Mouse (Mus musculus) CH12.LX (cell line): ENCODE data around the gene Cpt1b. TPM values are rescaled to one million over a fixed set of nuclear protein-coding genes. Genes with fewer than 3 reads are reported as not detected.

Experiments used
- DNase-seq: peaks from one replicate; pipeline ENCODE4 v3.0.0-alpha.2; 2013; ENCODE audit errors: extremely low read depth
- H3K27ac ChIP-seq: 2 replicates; pipeline ENCODE4 v1.5.1; 2012; ENCODE audit warnings: low read depth, mild to moderate bottlenecking, control low read depth, moderate library complexity; ENCODE audit not compliant: insufficient read depth
- H3K27me3 ChIP-seq: replicated peaks from 2 replicates; pipeline ENCODE3; 2012; ENCODE audit warnings: inconsistent platforms
- H3K36me3 ChIP-seq, 2 experiments: replicated peaks in 1 of 2; 2 replicates each; pipeline versions ENCODE3 to v1.6.1; 2012; ENCODE audit warnings: inconsistent platforms in 1 of 2, low read length in 1 of 2, mild to moderate bottlenecking in 1 of 2, mixed read lengths in 1 of 2, moderate library complexity in 1 of 2; ENCODE audit not compliant: control insufficient read depth in 1 of 2, insufficient read depth in 1 of 2
- H3K4me1 ChIP-seq, 2 experiments: 2 replicates each; pipeline ENCODE4 v1.6.1; 2012; ENCODE audit warnings: inconsistent platforms in 1 of 2, moderate library complexity in 1 of 2; ENCODE audit not compliant: insufficient read depth in 2 of 2, control insufficient read depth in 1 of 2
- H3K4me2 ChIP-seq: 2 replicates; pipeline ENCODE4 v1.6.1; 2012; ENCODE audit warnings: low read depth, mild to moderate bottlenecking, control low read depth; ENCODE audit not compliant: poor library complexity, insufficient read depth, severe bottlenecking
- H3K4me3 ChIP-seq, 3 experiments: fragments of 150-350 bp in 1 of 3; sonication (generic) in 1 of 3; replicated peaks in 1 of 3; 2 replicates each; pipeline versions ENCODE3 to v1.5.1; 2011 to 2012; ENCODE audit warnings: low read depth in 2 of 3, low read length in 2 of 3, mild to moderate bottlenecking in 2 of 3, moderate library complexity in 2 of 3, control low read depth in 1 of 3, improper control_type of control experiment in 1 of 3, inconsistent platforms in 1 of 3, mixed read lengths in 1 of 3; ENCODE audit not compliant: poor library complexity in 1 of 3
- H3K79me2 ChIP-seq: replicated peaks from 2 replicates; pipeline ENCODE4 v1.6.1; 2012; ENCODE audit warnings: mild to moderate bottlenecking, moderate library complexity; ENCODE audit not compliant: control insufficient read depth, poor library complexity, insufficient read depth, severe bottlenecking; ENCODE audit errors: extremely low read depth
- H3K9ac ChIP-seq: 2 replicates; pipeline ENCODE4 v1.6.1; 2012; ENCODE audit warnings: low read depth, mild to moderate bottlenecking, control low read depth, moderate library complexity; ENCODE audit not compliant: insufficient read depth
- H3K9me3 ChIP-seq: replicated peaks from 2 replicates; pipeline ENCODE3; 2012; ENCODE audit warnings: low read length, inconsistent platforms, mixed read lengths
- CHD1 ChIP-seq: IDR thresholded peaks from 2 replicates; pipeline ENCODE4 v1.6.1; 2012; ENCODE audit warnings: low read depth, low read length, improper control_type of control experiment, inconsistent platforms
- CHD2 ChIP-seq: IDR thresholded peaks from 2 replicates; pipeline ENCODE4 v1.6.1; 2011; ENCODE audit warnings: low read length, improper control_type of control experiment
- E2F4 ChIP-seq: IDR thresholded peaks from 2 replicates; pipeline ENCODE4 v1.6.1; 2011; ENCODE audit warnings: low read depth, low read length, improper control_type of control experiment; ENCODE audit not compliant: insufficient replicate concordance
- ELF1 ChIP-seq: IDR thresholded peaks from 2 replicates; pipeline ENCODE4 v1.6.1; 2014; ENCODE audit warnings: low read depth, mild to moderate bottlenecking, inconsistent platforms, low read length, improper control_type of control experiment
- EP300 ChIP-seq: IDR thresholded peaks from 2 replicates; pipeline ENCODE4 v1.6.1; 2011; ENCODE audit warnings: low read length, improper control_type of control experiment
- IRF4 ChIP-seq: IDR thresholded peaks from 2 replicates; pipeline ENCODE4 v1.6.1; 2014; ENCODE audit warnings: low read depth, mild to moderate bottlenecking, inconsistent platforms, low read length, improper control_type of control experiment
- MAX ChIP-seq: IDR thresholded peaks from 2 replicates; pipeline ENCODE4 v1.6.1; 2011; ENCODE audit warnings: low read length, improper control_type of control experiment
- MAZ ChIP-seq: IDR thresholded peaks from 2 replicates; pipeline ENCODE4 v1.6.1; 2012; ENCODE audit warnings: low read depth, mild to moderate bottlenecking, inconsistent platforms, low read length, improper control_type of control experiment, moderate library complexity
- MEF2A ChIP-seq: IDR thresholded peaks from 2 replicates; pipeline ENCODE4 v1.6.1; 2014; ENCODE audit warnings: low read depth, mild to moderate bottlenecking, inconsistent platforms, low read length, improper control_type of control experiment, borderline replicate concordance
- MYC ChIP-seq: IDR thresholded peaks from 2 replicates; pipeline ENCODE4 v1.6.1; 2011; ENCODE audit warnings: low read depth, mild to moderate bottlenecking, improper control_type of control experiment, low read length
- NRF1 ChIP-seq: IDR thresholded peaks from 2 replicates; pipeline ENCODE4 v1.6.1; 2014; ENCODE audit warnings: low read depth, mild to moderate bottlenecking, inconsistent platforms, low read length, improper control_type of control experiment, moderate library complexity
- RAD21 ChIP-seq: IDR thresholded peaks from 2 replicates; pipeline ENCODE4 v1.6.1; 2011; ENCODE audit warnings: low read depth, mild to moderate bottlenecking, low read length, improper control_type of control experiment, moderate library complexity
- RCOR1 ChIP-seq: conservative IDR thresholded peaks from 2 replicates; pipeline ENCODE4 v1.6.1; 2012; ENCODE audit warnings: low read depth, mild to moderate bottlenecking, inconsistent platforms, low read length, improper control_type of control experiment
- SMC3 ChIP-seq: IDR thresholded peaks from 2 replicates; pipeline ENCODE4 v1.6.1; 2011; ENCODE audit warnings: low read depth, low read length, improper control_type of control experiment
- TCF12 ChIP-seq: IDR thresholded peaks from 2 replicates; pipeline ENCODE4 v1.6.1; 2014; ENCODE audit warnings: low read depth, mild to moderate bottlenecking, inconsistent platforms, low read length, improper control_type of control experiment
- UBTF ChIP-seq: IDR thresholded peaks from 2 replicates; pipeline ENCODE4 v1.6.1; 2012; ENCODE audit warnings: low read depth, mild to moderate bottlenecking, inconsistent platforms, low read length, improper control_type of control experiment, moderate library complexity
- ZC3H11A ChIP-seq: IDR thresholded peaks from 2 replicates; pipeline ENCODE4 v1.6.1; 2012; ENCODE audit warnings: low read depth, mild to moderate bottlenecking, inconsistent platforms, low read length, improper control_type of control experiment
- ZMIZ1 ChIP-seq: IDR thresholded peaks from 2 replicates; pipeline ENCODE4 v1.6.1; 2012; ENCODE audit warnings: low read depth, mild to moderate bottlenecking, inconsistent platforms, low read length, improper control_type of control experiment
- dilution Hi-C: fragments of 300-500 bp; cut with MboI; formaldehyde crosslinking; loops from 2 replicates; pipeline ENCODE4 v1.14.3; 2020; ENCODE audit warnings: low sequenced_read_pairs; ENCODE audit not compliant: extremely low pct_unique_long_range_greater_than_20kb, extremely low pct_ligation_motif_present
- in situ Hi-C: fragments of 300-500 bp; cut with MboI; formaldehyde crosslinking; loops from 3 replicates; pipeline ENCODE4 v1.14.3; 2019; ENCODE audit warnings: low sequenced_read_pairs, low pct_ligation_motif_present, low pct_unique_long_range_greater_than_20kb, mixed read lengths
- polyA plus RNA-seq: library from polyadenylated mRNA; unstranded; fragments of >175 nt; gene quantifications from 2 replicates; pipeline ENCODE4 v1.2.1, GENCODE M21; 2012; ENCODE audit warnings: low read depth; ENCODE audit not compliant: insufficient read length
- total RNA-seq, 2 experiments: library from RNA; depleted of rRNA; stranded (reverse); fragments of 300-350 nt in 1 of 2; fragments of >200 nt in 1 of 2; gene quantifications; 2 replicates each; pipeline ENCODE4 v1.2.3; 2012 to 2014

The Cpt1b gene
- total and polyA plus RNA-seq, 3 experiments: 1.5 to 2.1 (median 2.1) TPM

DNA sequence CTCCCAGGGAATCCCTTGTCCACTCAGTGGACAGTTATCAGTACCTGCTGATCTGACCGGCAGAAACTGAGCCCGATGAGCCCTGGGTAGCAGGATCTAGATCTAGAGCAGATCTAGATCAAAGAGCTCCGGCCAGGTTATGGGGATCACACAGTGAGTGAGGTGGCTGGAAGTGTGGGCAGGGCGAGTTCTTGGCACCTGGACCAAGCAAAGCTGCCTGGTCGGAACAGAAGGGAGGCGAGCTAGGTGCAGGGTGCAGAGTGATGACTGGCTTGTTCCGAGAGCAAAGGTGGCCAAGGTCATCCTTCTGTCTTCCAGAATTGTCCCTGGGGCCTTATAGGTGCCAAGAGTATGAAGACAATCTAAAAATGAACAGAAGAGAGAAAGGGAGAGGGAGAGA is 34.2 kb upstream of the Cpt1b start:
- H3K9me3 ChIP-seq: no peaks in the 10 kb centered on the region
- H3K27me3 ChIP-seq: peaks cover 76% of the 10 kb centered on the region

DNA sequence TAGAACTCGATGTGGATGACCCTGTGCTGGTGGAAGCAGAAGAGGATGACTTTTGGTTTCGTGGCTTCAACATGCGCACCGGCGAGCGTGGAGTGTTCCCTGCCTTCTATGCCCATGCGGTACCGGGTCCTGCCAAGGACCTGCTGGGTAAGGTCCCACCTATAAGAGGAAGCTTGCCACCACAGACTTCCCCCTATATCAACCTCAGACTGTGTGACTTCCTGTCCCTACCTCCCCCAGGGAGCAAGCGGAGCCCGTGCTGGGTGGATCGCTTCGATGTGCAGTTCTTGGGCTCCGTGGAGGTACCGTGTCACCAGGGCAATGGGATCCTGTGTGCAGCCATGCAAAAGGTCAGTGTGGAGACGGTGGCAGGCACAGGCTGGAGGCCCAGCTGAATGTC is 33.3 kb upstream of the Cpt1b start:
- Histone ChIP-seq H3K9ac (no peak overlapping the region), H3K4me1 (peaks cover 3 to 5% of the 10 kb centered on the region in 2 experiments), H3K4me3 (no peak overlapping the region), H3K4me2 (no peak overlapping the region), H3K27me3 (peaks cover 71% of the 10 kb centered on the region), H3K27ac (no peak overlapping the region), H3K79me2 (no peaks in the 10 kb centered on the region), H3K9me3 (peaks cover 2% of the 10 kb centered on the region), H3K36me3 (no peaks in the 10 kb centered on the region)
- dilution Hi-C loops: no loop called here
- TF ChIP-seq CHD2: no peak
- no peak for TF ChIP-seq MAX
- no peak for TF ChIP-seq MYC
- no peak for TF ChIP-seq EP300
- no peak for TF ChIP-seq UBTF
- TF ChIP-seq RAD21: no peak
- TF ChIP-seq TCF12: no peak
- TF ChIP-seq MEF2A: no peak
- no peak for TF ChIP-seq RCOR1
- no peak for TF ChIP-seq E2F4
- TF ChIP-seq MAZ: no peak
- no peak for TF ChIP-seq ELF1
- TF ChIP-seq IRF4: no peak
- TF ChIP-seq ZMIZ1: no peak
- TF ChIP-seq CHD1: no peak
- in situ Hi-C loops: no loop called here
- no peak for DNase-seq

More for the DNA sequence above, 34.2 kb upstream of the Cpt1b start:
- in situ Hi-C loops: no loop called here
- Histone ChIP-seq H3K36me3 (no peaks in the 10 kb centered on the region), H3K79me2 (no peaks in the 10 kb centered on the region), H3K9ac (no peak overlapping the region), H3K4me3 (no peak overlapping the region), H3K27ac (no peak overlapping the region), H3K4me2 (no peak overlapping the region), H3K4me1 (peaks cover 3 to 5% of the 10 kb centered on the region in 2 experiments)
- no peak for DNase-seq
- dilution Hi-C loops: no loop called here
- TF ChIP-seq NRF1 (no peak), IRF4 (no peak), MAX (no peak), SMC3 (no peak), ZC3H11A (no peak)
